Mouse (Mus musculus): ENCODE results near the gene Rad51b. TPM values are rescaled to one million over a fixed set of nuclear protein-coding genes. Genes with fewer than 3 reads are reported as not detected.

The Rad51b gene
- polyA plus RNA-seq, 1 experiment from 2014 or later = 0.87 TPM

GRCm38 (mm10) chr12:79738700-79739099 lies 441.6 kb downstream of the Rad51b start:
- no peak for ATAC-seq (ENCODE audit: low read depth)
- no peak overlapping the region for H3K4me2 ChIP-seq (ENCODE audit: low read depth, low read length)
- H3K4me3 ChIP-seq (ENCODE audit: low read depth, low read length) = no peak overlapping the region
- H3K27me3 ChIP-seq (ENCODE audit: control insufficient read depth, insufficient read depth, low read length) = no peaks in the 10 kb centered on the region
- no peak overlapping the region for H3K9ac ChIP-seq (replicated peaks; ENCODE audit: low read depth, low read length)
- no peaks in the 10 kb centered on the region for H3K36me3 ChIP-seq (ENCODE audit: control insufficient read depth, insufficient read depth, low read length)
- H3K27ac ChIP-seq (ENCODE audit: low read depth, low read length) = no peak overlapping the region
- no peaks in the 10 kb centered on the region for H3K4me1 ChIP-seq (ENCODE audit: control insufficient read depth, insufficient read depth, low read length)
- H3K9me3 ChIP-seq (ENCODE audit: control insufficient read depth, low read length) = no peaks in the 10 kb centered on the region

GRCm38 (mm10) chr12:79739918-79740639 lies 443.0 kb downstream of the Rad51b start:
- no peaks in the 10 kb centered on the region for H3K27me3 ChIP-seq (ENCODE audit: control insufficient read depth, insufficient read depth, low read length)
- H3K4me1 ChIP-seq (ENCODE audit: control insufficient read depth, insufficient read depth, low read length) = no peaks in the 10 kb centered on the region
- H3K4me3 ChIP-seq (ENCODE audit: low read depth, low read length) = no peak overlapping the region
- ATAC-seq (ENCODE audit: low read depth) = no peak
- H3K9ac ChIP-seq (replicated peaks; ENCODE audit: low read depth, low read length) = no peak overlapping the region
- no peak overlapping the region for H3K4me2 ChIP-seq (ENCODE audit: low read depth, low read length)
- no peaks in the 10 kb centered on the region for H3K9me3 ChIP-seq (ENCODE audit: control insufficient read depth, low read length)
- no peak overlapping the region for H3K27ac ChIP-seq (ENCODE audit: low read depth, low read length)
- 94% methylated on average over 11 of the region's 11 CpGs for WGBS
- H3K36me3 ChIP-seq (ENCODE audit: control insufficient read depth, insufficient read depth, low read length) = no peaks in the 10 kb centered on the region

- no peak for ATAC-seq (ENCODE audit: low read depth)
- 39% methylated on average over 7 of the region's 7 CpGs for WGBS
- no peak overlapping the region for H3K9ac ChIP-seq (replicated peaks; ENCODE audit: low read depth, low read length)
- no peak overlapping the region for H3K27ac ChIP-seq (ENCODE audit: low read depth, low read length)
- H3K27me3 ChIP-seq (ENCODE audit: control insufficient read depth, insufficient read depth, low read length) = no peaks in the 10 kb centered on the region
- H3K4me1 ChIP-seq (ENCODE audit: control insufficient read depth, insufficient read depth, low read length) = peaks cover 3% of the 10 kb centered on the region; the same call in 1 of the 2 replicates
- H3K9me3 ChIP-seq (ENCODE audit: control insufficient read depth, low read length) = no peaks in the 10 kb centered on the region
- H3K4me2 ChIP-seq (ENCODE audit: low read depth, low read length) = no peak overlapping the region
- H3K4me3 ChIP-seq (ENCODE audit: low read depth, low read length) = no peak overlapping the region
- no peaks in the 10 kb centered on the region for H3K36me3 ChIP-seq (ENCODE audit: control insufficient read depth, insufficient read depth, low read length)
Measured at GRCm38 (mm10) chr12:79742211-79742610, 445.1 kb downstream of the Rad51b start.

- no peaks in the 10 kb centered on the region for H3K36me3 ChIP-seq (ENCODE audit: control insufficient read depth, insufficient read depth, low read length)
- H3K4me1 ChIP-seq (ENCODE audit: control insufficient read depth, insufficient read depth, low read length) = peaks cover 9% of the 10 kb centered on the region; the same call in 1 of the 2 replicates
- H3K4me2 ChIP-seq (ENCODE audit: low read depth, low read length) = no peak overlapping the region
- H3K4me3 ChIP-seq (ENCODE audit: low read depth, low read length) = no peak overlapping the region
- H3K27ac ChIP-seq (ENCODE audit: low read depth, low read length) = no peak overlapping the region
- no peak for ATAC-seq (ENCODE audit: low read depth)
- no peak overlapping the region for H3K9ac ChIP-seq (replicated peaks; ENCODE audit: low read depth, low read length)
- no peaks in the 10 kb centered on the region for H3K27me3 ChIP-seq (ENCODE audit: control insufficient read depth, insufficient read depth, low read length)
- WGBS = 82% methylated on average over 6 of the region's 6 CpGs
- H3K9me3 ChIP-seq (ENCODE audit: control insufficient read depth, low read length) = no peaks in the 10 kb centered on the region
Measured at GRCm38 (mm10) chr12:79744131-79744530, 447.0 kb downstream of the Rad51b start.

GRCm38 (mm10) chr12:79745225-79745624 lies 448.1 kb downstream of the Rad51b start:
- ATAC-seq (ENCODE audit: low read depth) = no peak
- 72% methylated on average over 5 of the region's 5 CpGs for WGBS
- H3K27me3 ChIP-seq (ENCODE audit: control insufficient read depth, insufficient read depth, low read length) = no peaks in the 10 kb centered on the region
- no peaks in the 10 kb centered on the region for H3K36me3 ChIP-seq (ENCODE audit: control insufficient read depth, insufficient read depth, low read length)
- H3K4me1 ChIP-seq (ENCODE audit: control insufficient read depth, insufficient read depth, low read length) = peaks cover 16% of the 10 kb centered on the region
- no peaks in the 10 kb centered on the region for H3K9me3 ChIP-seq (ENCODE audit: control insufficient read depth, low read length)
- no peak overlapping the region for H3K27ac ChIP-seq (ENCODE audit: low read depth, low read length)
- no peak overlapping the region for H3K4me3 ChIP-seq (ENCODE audit: low read depth, low read length)
- H3K9ac ChIP-seq (replicated peaks; ENCODE audit: low read depth, low read length) = no peak overlapping the region
- no peak overlapping the region for H3K4me2 ChIP-seq (ENCODE audit: low read depth, low read length)

GRCm38 (mm10) chr12:79745845-79746510 lies 448.9 kb downstream of the Rad51b start:
- ATAC-seq (ENCODE audit: low read depth) = no peak
- Histone ChIP-seq H3K36me3 (ENCODE audit: control insufficient read depth, insufficient read depth, low read length) (no peaks in the 10 kb centered on the region), H3K9ac (replicated peaks; ENCODE audit: low read depth, low read length) (no peak overlapping the region), H3K4me2 (ENCODE audit: low read depth, low read length) (no peak overlapping the region), H3K9me3 (ENCODE audit: control insufficient read depth, low read length) (no peaks in the 10 kb centered on the region), H3K27me3 (ENCODE audit: control insufficient read depth, insufficient read depth, low read length) (no peaks in the 10 kb centered on the region), H3K27ac (ENCODE audit: low read depth, low read length) (no peak overlapping the region), H3K4me3 (ENCODE audit: low read depth, low read length) (no peak overlapping the region), H3K4me1 (ENCODE audit: control insufficient read depth, insufficient read depth, low read length) (peaks cover 23% of the 10 kb centered on the region)
- WGBS = 14% methylated on average over 10 of the region's 10 CpGs

- Histone ChIP-seq H3K9ac (replicated peaks; ENCODE audit: low read depth, low read length) (no peak overlapping the region), H3K36me3 (ENCODE audit: control insufficient read depth, insufficient read depth, low read length) (no peaks in the 10 kb centered on the region), H3K4me3 (ENCODE audit: low read depth, low read length) (no peak overlapping the region), H3K9me3 (ENCODE audit: control insufficient read depth, low read length) (no peaks in the 10 kb centered on the region), H3K4me1 (ENCODE audit: control insufficient read depth, insufficient read depth, low read length) (peaks cover 38% of the 10 kb centered on the region), H3K27ac (ENCODE audit: low read depth, low read length) (no peak overlapping the region), H3K4me2 (ENCODE audit: low read depth, low read length) (no peak overlapping the region), H3K27me3 (ENCODE audit: control insufficient read depth, insufficient read depth, low read length) (no peaks in the 10 kb centered on the region)
- no peak for ATAC-seq (ENCODE audit: low read depth)
- WGBS = 95% methylated on average over 3 of the region's 3 CpGs
Measured at GRCm38 (mm10) chr12:79747541-79747940, 450.5 kb downstream of the Rad51b start.

- Histone ChIP-seq H3K36me3 (ENCODE audit: control insufficient read depth, insufficient read depth, low read length) (no peaks in the 10 kb centered on the region), H3K27ac (ENCODE audit: low read depth, low read length) (peak overlapping the region; percentile 29; the same call in 1 of the 2 replicates), H3K4me3 (ENCODE audit: low read depth, low read length) (no peak overlapping the region), H3K27me3 (ENCODE audit: control insufficient read depth, insufficient read depth, low read length) (no peaks in the 10 kb centered on the region), H3K9ac (replicated peaks; ENCODE audit: low read depth, low read length) (no peak overlapping the region), H3K9me3 (ENCODE audit: control insufficient read depth, low read length) (no peaks in the 10 kb centered on the region), H3K4me2 (ENCODE audit: low read depth, low read length) (no peak overlapping the region), H3K4me1 (ENCODE audit: control insufficient read depth, insufficient read depth, low read length) (peaks cover 39% of the 10 kb centered on the region)
- 49% methylated on average over 4 of the region's 4 CpGs for WGBS
- no peak for ATAC-seq (ENCODE audit: low read depth)
Measured at GRCm38 (mm10) chr12:79748862-79749261, 451.8 kb downstream of the Rad51b start.

Measured in neural tube, embryonic 14.5 days (tissue).